In the genomic region with DNA sequence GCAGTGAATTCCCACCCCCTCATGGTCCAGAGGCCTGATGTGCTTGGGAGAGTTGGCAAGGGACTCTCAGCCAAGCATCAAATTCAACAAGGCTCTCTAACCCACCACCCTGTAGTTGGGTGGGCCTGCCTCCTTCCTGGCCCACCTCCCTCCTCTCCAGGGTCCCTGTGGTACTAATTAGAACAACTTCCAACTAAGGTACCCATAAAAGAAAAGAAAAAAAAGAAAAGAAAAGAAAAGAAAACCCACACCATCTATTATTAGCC, we compare ENCODE assay signal across 7 mouse cellular contexts. TPM values are rescaled to one million over a fixed set of nuclear protein-coding genes. Genes with fewer than 3 reads are reported as not detected.
DNase-seq lines count a peak whose midpoint lies in the region; ATAC-seq and TF ChIP-seq lines count a peak whose summit lies in the region.

No protein-coding gene starts in this region.

- no peak for TF ChIP-seq CTCF in forebrain, postnatal 0 days (IDR thresholded peaks at IDR 0.05; ENCODE audit: low read depth)

- H3K4me1 ChIP-seq in lung, embryonic 16.5 days (replicated peaks; ENCODE audit: control insufficient read depth, insufficient read depth, low read length): peaks cover 29% of the 10 kb centered on the region
- peaks cover 15% of the 10 kb centered on the region for H3K4me1 ChIP-seq in forebrain, postnatal 0 days (ENCODE audit: insufficient read depth)
- H3K4me1 ChIP-seq in liver, embryonic 13.5 days (replicated peaks): peaks cover 9% of the 10 kb centered on the region

- H3K9me3 ChIP-seq in lung, embryonic 16.5 days (ENCODE audit: control insufficient read depth, low read length): no peaks in the 10 kb centered on the region
- no peaks in the 10 kb centered on the region for H3K9me3 ChIP-seq in forebrain, postnatal 0 days (ENCODE audit: low read length)
- H3K9me3 ChIP-seq in liver, embryonic 13.5 days (replicated peaks): no peaks in the 10 kb centered on the region

- peak; percentile 10 for ATAC-seq in lung, embryonic 16.5 days (ENCODE audit: low read depth)
- ATAC-seq in forebrain, postnatal 0 days: no peak
- no peak for ATAC-seq in liver, embryonic 13.5 days (ENCODE audit: low read depth)

- H3K36me3 ChIP-seq in lung, embryonic 16.5 days (ENCODE audit: control insufficient read depth, insufficient read depth, low read length): no peaks in the 10 kb centered on the region
- no peaks in the 10 kb centered on the region for H3K36me3 ChIP-seq in forebrain, postnatal 0 days (ENCODE audit: insufficient read depth)
- no peaks in the 10 kb centered on the region for H3K36me3 ChIP-seq in liver, embryonic 13.5 days

- H3K4me2 ChIP-seq in lung, embryonic 16.5 days (ENCODE audit: low read depth, low read length): peak overlapping the region; percentile 89
- H3K4me2 ChIP-seq in forebrain, postnatal 0 days (ENCODE audit: low read depth): peak overlapping the region; percentile 90
- H3K4me2 ChIP-seq in liver, embryonic 13.5 days: peak overlapping the region; percentile 62; the same call in 1 of the 2 replicates

- DNase-seq in lung, postnatal 4 days: no peak
- DNase-seq in forebrain, postnatal 0 days: no peak
- DNase-seq in liver, embryonic 13.5 days: no peak
- no peak for DNase-seq in testis, postnatal 14 days (ENCODE audit: low spot score)
- DNase-seq in frontal cortex, adult 2 months (ENCODE audit: extremely low spot score in 1 of 2, low spot score in 1 of 2): no peak
- no peak for DNase-seq in ovary, postnatal 14 days (ENCODE audit: low spot score)

- no peaks in the 10 kb centered on the region for H3K27me3 ChIP-seq in lung, embryonic 16.5 days (ENCODE audit: control insufficient read depth, insufficient read depth, low read depth, low read length)
- H3K27me3 ChIP-seq in forebrain, postnatal 0 days (ENCODE audit: insufficient read depth, low read length): no peaks in the 10 kb centered on the region
- H3K27me3 ChIP-seq in liver, embryonic 13.5 days: peaks cover 62% of the 10 kb centered on the region

- peak overlapping the region; percentile 88 for H3K9ac ChIP-seq in lung, embryonic 16.5 days (ENCODE audit: low read length)
- no peak overlapping the region for H3K9ac ChIP-seq in forebrain, postnatal 0 days
- H3K9ac ChIP-seq in liver, embryonic 13.5 days: no peak overlapping the region

- peak overlapping the region; percentile 86 for H3K27ac ChIP-seq in lung, embryonic 16.5 days (ENCODE audit: low read length)
- no peak overlapping the region for H3K27ac ChIP-seq in forebrain, postnatal 0 days (ENCODE audit: low read depth, low read length)
- H3K27ac ChIP-seq in liver, embryonic 13.5 days: no peak overlapping the region

- peak overlapping the region; percentile 77 for H3K4me3 ChIP-seq in lung, embryonic 16.5 days (ENCODE audit: low read length)
- peak overlapping the region; percentile 70 for H3K4me3 ChIP-seq in forebrain, postnatal 0 days (ENCODE audit: low read depth, low read length)
- H3K4me3 ChIP-seq in liver, embryonic 13.5 days (replicated peaks): no peak overlapping the region

RNA-seq across cellular contexts. Expression of a gene that starts 0.7 kb away (rescaled TPM):
- polyA plus RNA-seq in lung, embryonic 16.5 days (2015; fragmentation: Nextera tagmentation; extraction: Ambion mirVana): 4.8 and 5.6 TPM in 2 replicates
- 37.7 and 40.2 TPM in 2 replicates for total RNA-seq in forebrain, postnatal 0 days (2014; rRNA removed)
- 2.7 and 3.2 TPM in 2 replicates for polyA plus RNA-seq in forebrain, postnatal 0 days (2015; fragmentation: Nextera tagmentation; extraction: Ambion mirVana)
- polyA plus RNA-seq in liver, embryonic 13.5 days (2015; fragmentation: Nextera tagmentation; extraction: Ambion mirVana): 0.39 and 0.46 TPM in 2 replicates
- polyA plus RNA-seq in frontal cortex, adult 2 months (2012; rRNA removed): 9.9 and 10.6 TPM in 2 replicates
